Mouse (Mus musculus) lung, adult 2 months (tissue): ENCODE results near the gene D1Pas1.

Experiments
- CTCF ChIP-seq: fragments of 200-500 bp; IDR thresholded peaks from 2 replicates; pipeline ENCODE4 v1.5.1; 2011; ENCODE audit warnings: mild to moderate bottlenecking, low read length, control low read depth; ENCODE audit not compliant: insufficient read depth
- POLR2A ChIP-seq: fragments of 200-500 bp; IDR thresholded peaks from 2 replicates; pipeline ENCODE4 v1.6.1; 2011; ENCODE audit warnings: low read depth, mild to moderate bottlenecking, control low read depth, low read length, borderline replicate concordance; ENCODE audit errors: extremely low read depth

DNA sequence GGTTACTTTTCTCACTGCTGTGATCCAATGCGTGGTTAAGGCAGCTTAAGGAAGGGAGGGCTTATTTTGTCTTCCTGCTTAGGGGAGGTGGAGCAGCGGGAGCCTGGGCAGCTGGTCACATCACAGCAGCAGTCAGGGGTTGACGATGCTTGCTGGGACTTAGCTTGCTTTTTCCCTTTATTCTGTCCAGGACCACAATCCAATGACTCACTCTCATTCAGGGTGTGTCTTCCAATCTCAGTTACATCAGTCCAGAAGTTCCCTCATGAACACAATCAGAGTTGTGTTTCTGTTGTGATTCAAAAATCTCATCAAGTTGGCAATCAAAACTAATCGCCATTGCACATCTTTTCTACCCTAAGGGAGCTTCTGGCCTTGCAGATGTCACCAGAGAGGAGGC is 48.9 kb downstream of the D1Pas1 start:
- TF ChIP-seq POLR2A (no peak), CTCF (no peak)
